Mouse (Mus musculus): Measurements from ENCODE around the gene Arntl2.

DNA sequence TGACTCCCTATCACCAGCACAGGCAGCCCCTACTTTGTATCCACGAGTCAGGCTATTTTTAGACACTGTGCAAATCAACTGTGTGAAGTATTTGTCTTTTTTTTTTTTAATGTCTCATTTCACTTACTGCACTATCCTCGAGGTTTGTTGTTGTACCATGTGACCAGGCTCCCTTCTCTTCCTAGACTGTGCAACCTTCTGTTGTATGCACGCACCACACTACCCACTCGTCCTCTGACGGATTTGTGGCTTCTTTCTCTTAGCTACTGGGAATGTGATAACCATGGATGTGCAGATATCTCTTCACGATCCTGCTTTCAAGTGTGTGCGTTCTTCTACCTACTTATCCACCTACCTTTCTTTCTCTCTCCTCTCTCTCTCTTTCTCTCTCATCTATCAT, 41.5 kb downstream of the Arntl2 start:
- no peak for TF ChIP-seq HCFC1 (IDR thresholded peaks at IDR 0.05; ENCODE audit: borderline replicate concordance, insufficient read depth, low read length)
- no peak for TF ChIP-seq ZC3H11A (IDR thresholded peaks at IDR 0.05; ENCODE audit: borderline replicate concordance, low read depth, low read length)
- TF ChIP-seq CHD2 (IDR thresholded peaks at IDR 0.05; ENCODE audit: low read depth, low read length), result no peak
- TF ChIP-seq MAFK (IDR thresholded peaks at IDR 0.05; ENCODE audit: insufficient read depth, low read depth, low read length), result no peak
- no peak for TF ChIP-seq ZNF384 (IDR thresholded peaks at IDR 0.05; ENCODE audit: low read depth, low read length)
